Mouse (Mus musculus) megakaryocyte, embryonic 14.5 days (primary cell): ENCODE results near the gene Slc35a2.

Experiments
- FLI1 ChIP-seq: IDR thresholded peaks from 2 replicates; pipeline ENCODE4 v1.6.1; 2012; ENCODE audit warnings: low read length, inconsistent platforms, mixed read lengths
- GATA1 ChIP-seq: IDR thresholded peaks from 3 replicates; pipeline ENCODE4 v1.6.1; 2012; ENCODE audit warnings: mixed read lengths, low read length, inconsistent platforms, borderline replicate concordance

DNA sequence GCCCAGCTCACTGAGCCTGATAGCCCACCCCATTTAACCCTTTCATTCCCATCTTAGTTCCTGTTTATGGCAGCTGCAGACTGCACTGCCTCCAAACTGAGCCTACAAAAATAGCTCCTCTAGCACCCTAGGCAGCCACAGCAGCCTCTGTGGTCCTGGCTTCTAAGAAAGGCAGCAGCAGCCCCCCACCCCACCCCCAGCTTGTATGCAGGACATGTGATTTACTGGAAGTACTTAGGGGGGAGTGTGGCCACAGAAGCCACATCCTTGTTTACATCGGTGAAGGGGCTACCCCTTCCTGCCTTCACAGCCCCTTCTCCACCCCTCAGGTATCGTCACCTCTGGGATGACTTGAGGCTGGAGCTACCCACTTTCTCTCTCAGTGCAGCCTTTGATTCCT, 18.5 kb upstream of the Slc35a2 start:
- no peak for TF ChIP-seq GATA1
- no peak for TF ChIP-seq FLI1
